Mouse (Mus musculus): ENCODE data around the gene Mbl2. TPM values are rescaled to one million over a fixed set of nuclear protein-coding genes. Genes with fewer than 3 reads are reported as not detected.
"Not testable (repeated sequence)": the region's sequence is repeated elsewhere in the genome, so short reads cannot be mapped to it uniquely, and the experiment has no call there.

Mbl2 gene
- polyA plus RNA-seq, 1 experiment from 2014 or later, result not detected

DNA sequence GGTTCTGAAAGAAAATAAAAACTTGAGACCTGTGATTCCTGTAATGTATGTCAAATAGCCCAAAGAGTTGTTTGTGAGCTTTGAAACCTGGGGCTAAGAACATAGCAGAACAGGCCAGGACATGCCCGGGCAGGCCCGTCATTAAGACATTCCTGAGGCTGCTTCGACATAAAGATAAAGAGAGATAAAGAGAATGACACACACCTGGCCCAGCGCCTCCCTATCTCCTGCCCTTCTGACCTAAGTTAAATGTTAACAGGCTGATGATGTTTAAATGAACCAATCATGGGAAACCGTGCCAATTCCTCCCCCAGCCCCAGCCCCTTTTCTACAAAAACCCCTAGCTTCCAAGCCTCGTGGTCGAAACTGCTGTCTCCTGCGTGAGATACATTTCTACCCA, 10.1 kb upstream of the Mbl2 start:
- H3K27ac ChIP-seq, result not testable (repeated sequence)

DNA sequence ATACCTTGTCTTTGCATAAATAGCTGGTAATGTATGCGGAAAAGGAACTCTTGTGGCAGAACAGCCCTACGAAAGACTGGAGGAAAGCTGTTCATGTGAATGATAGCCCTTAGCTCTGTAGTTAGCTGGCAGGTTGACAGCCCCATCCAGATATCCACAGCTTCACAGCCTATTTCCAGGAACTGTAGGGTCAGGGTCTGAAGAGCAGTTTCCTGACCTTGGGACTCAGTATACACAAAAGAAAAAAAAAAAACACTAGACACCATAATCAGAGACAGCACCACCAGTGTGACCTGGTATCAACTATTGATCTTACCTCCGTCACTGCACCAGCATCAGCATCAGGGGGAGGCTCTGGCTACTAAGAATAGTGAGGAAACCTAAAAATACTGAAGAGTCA, 3.3 kb upstream of the Mbl2 start:
- H3K4me2 ChIP-seq, result no peak overlapping the region
- no peak for ATAC-seq (ENCODE audit: low FRiP score)
- H3K9ac ChIP-seq, result no peak overlapping the region
- no peaks in the 10 kb centered on the region for H3K4me1 ChIP-seq
- H3K9me3 ChIP-seq, result no peaks in the 10 kb centered on the region
- no peak overlapping the region for H3K27ac ChIP-seq
- no peaks in the 10 kb centered on the region for H3K36me3 ChIP-seq (replicated peaks)
- H3K27me3 ChIP-seq, result no peaks in the 10 kb centered on the region
- no peak overlapping the region for H3K4me3 ChIP-seq (replicated peaks)
- WGBS, result 85% methylated on average over 3 of the region's 3 CpGs

More for the DNA sequence above, 10.1 kb upstream of the Mbl2 start:
- not testable (repeated sequence) for H3K9ac ChIP-seq; H3K4me2 ChIP-seq; ATAC-seq (ENCODE audit: low FRiP score); H3K36me3 ChIP-seq (replicated peaks); H3K27me3 ChIP-seq; H3K4me1 ChIP-seq; H3K9me3 ChIP-seq; H3K4me3 ChIP-seq (replicated peaks)
- 89% methylated on average over 8 of the region's 8 CpGs for WGBS

DNA sequence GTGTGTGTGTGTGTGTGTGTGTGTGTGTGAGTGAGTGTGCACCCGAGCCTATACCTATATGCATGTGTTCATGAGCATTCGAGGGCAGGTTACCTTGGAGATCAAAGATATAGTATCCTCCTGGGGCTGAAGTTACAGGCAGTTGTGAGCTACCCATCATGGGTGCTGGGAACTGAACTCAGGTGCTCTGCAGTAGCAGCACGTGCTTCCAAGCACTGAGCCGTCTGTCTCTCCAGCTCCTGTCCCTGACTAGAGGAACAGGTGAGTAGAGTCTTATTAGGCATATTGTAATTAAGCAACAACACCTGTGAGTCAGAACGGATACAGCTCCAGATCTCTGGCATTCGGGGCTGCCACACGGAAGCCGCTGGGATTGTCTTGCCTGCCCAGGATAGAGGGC, 1.7 kb downstream of the Mbl2 start:
- Histone ChIP-seq H3K27me3 (no peaks in the 10 kb centered on the region), H3K4me3 (replicated peaks) (no peak overlapping the region), H3K36me3 (replicated peaks) (no peaks in the 10 kb centered on the region), H3K27ac (no peak overlapping the region), H3K9me3 (no peaks in the 10 kb centered on the region), H3K4me1 (no peaks in the 10 kb centered on the region), H3K9ac (no peak overlapping the region), H3K4me2 (no peak overlapping the region)
- ATAC-seq (ENCODE audit: low FRiP score), result no peak
- 87% methylated on average over 8 of the region's 8 CpGs for WGBS

DNA sequence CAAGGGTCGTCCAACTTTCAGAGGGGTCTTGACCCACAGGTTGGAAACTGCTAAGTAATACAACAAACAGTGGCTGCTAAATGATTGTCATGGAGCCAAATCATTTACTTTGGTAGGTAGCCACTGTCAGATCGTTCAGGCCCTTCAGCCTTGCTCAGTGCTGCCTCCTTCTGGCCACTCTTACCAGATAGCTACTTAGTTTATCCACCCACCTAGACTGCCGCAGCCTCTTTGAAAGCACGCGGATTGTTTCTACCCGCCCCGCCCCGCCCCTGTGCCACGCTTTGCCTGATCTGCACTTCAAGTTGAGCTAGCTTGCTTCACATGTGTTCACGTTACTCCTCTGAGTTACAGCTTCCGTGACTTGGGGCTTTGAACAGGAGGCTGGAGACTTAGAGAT, 14.6 kb downstream of the Mbl2 start:
- H3K9ac ChIP-seq, result no peak overlapping the region
- no peaks in the 10 kb centered on the region for H3K9me3 ChIP-seq
- no peak overlapping the region for H3K27ac ChIP-seq
- H3K4me1 ChIP-seq, result no peaks in the 10 kb centered on the region
- H3K4me3 ChIP-seq (replicated peaks), result no peak overlapping the region
- H3K4me2 ChIP-seq, result no peak overlapping the region
- H3K36me3 ChIP-seq (replicated peaks), result no peaks in the 10 kb centered on the region
- H3K27me3 ChIP-seq, result peaks cover 8% of the 10 kb centered on the region; the same call in 1 of the 2 replicates
- ATAC-seq (ENCODE audit: low FRiP score), result no peak
- 21% methylated on average over 11 of the region's 11 CpGs for WGBS

DNA sequence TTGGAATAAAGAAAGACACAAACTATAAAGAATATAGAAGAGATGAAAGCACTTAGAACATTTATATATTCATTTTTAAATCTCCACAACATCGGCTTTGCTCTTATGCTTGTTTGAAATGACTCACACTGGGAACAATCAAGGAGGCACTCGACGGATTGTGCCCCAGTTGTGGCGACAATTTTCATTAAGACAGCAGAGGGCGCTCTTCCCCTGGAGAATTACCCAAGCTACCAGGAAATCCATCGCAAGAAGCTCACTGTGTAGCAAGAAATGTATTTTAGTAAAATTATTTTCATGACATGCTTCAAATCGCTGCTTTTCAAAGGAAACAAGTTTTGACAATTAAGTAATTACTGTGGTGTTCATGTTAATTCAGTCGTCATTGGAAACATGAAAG, 16.1 kb downstream of the Mbl2 start:
- Histone ChIP-seq H3K9me3 (no peaks in the 10 kb centered on the region), H3K9ac (no peak overlapping the region), H3K36me3 (replicated peaks) (no peaks in the 10 kb centered on the region), H3K27ac (no peak overlapping the region), H3K4me1 (no peaks in the 10 kb centered on the region), H3K4me3 (replicated peaks) (no peak overlapping the region), H3K4me2 (no peak overlapping the region), H3K27me3 (peaks cover 8% of the 10 kb centered on the region; the same call in 1 of the 2 replicates)
- ATAC-seq (ENCODE audit: low FRiP score), result no peak
- 7% methylated on average over 8 of the region's 8 CpGs for WGBS

DNA sequence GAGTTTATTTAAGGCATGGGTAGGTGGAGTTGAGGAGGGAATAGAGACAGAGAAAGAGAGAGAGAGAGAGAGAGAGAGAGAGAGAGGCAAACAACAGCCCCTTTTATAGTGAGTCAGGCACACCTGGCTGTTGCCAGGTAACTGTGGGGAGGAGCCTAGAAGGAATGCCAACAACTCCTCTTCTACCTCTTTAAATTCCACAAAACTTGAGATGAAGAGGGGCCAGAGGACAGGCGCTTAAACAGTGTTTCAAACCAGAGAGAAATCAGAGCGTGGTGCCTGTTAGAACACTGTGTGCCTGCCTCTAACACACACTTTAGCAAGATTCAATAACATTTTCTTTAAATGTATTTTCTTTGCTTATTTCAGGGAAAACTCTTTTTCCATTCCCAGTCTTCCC, 19.5 kb downstream of the Mbl2 start:
- no peak for ATAC-seq (ENCODE audit: low FRiP score)
- Histone ChIP-seq H3K9me3 (no peaks in the 10 kb centered on the region), H3K27me3 (peaks cover 8% of the 10 kb centered on the region; the same call in 1 of the 2 replicates), H3K4me3 (replicated peaks) (no peak overlapping the region), H3K4me1 (no peaks in the 10 kb centered on the region), H3K36me3 (replicated peaks) (no peaks in the 10 kb centered on the region), H3K4me2 (no peak overlapping the region), H3K9ac (no peak overlapping the region), H3K27ac (no peak overlapping the region)
- 67% methylated on average over 2 of the region's 2 CpGs for WGBS

DNA sequence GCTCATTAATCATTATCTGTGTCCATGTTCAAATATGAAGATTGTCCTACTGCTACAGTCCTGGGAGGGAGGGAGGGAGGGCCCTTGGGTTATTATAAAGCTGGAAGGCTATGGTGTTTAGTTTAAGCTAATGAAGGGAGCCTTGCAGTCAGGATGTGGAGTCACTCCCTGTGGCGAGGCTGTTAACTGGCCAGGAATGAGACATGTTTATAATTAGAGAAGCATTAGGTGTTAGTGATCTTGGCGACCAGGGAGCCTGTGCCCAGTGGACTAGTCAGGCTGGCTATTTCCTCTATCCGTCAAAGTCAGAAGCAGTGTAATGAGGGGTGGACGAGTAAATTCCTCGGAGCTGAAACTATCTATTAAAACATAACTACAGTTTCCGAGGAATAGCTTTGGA, 23.6 kb downstream of the Mbl2 start:
- H3K9me3 ChIP-seq, result no peaks in the 10 kb centered on the region
- H3K9ac ChIP-seq, result no peak overlapping the region
- no peaks in the 10 kb centered on the region for H3K36me3 ChIP-seq (replicated peaks)
- no peak for ATAC-seq (ENCODE audit: low FRiP score)
- 40% methylated on average over 6 of the region's 6 CpGs for WGBS
- H3K27ac ChIP-seq, result no peak overlapping the region
- H3K27me3 ChIP-seq, result no peaks in the 10 kb centered on the region
- no peak overlapping the region for H3K4me3 ChIP-seq (replicated peaks)
- no peak overlapping the region for H3K4me2 ChIP-seq
- no peaks in the 10 kb centered on the region for H3K4me1 ChIP-seq

DNA sequence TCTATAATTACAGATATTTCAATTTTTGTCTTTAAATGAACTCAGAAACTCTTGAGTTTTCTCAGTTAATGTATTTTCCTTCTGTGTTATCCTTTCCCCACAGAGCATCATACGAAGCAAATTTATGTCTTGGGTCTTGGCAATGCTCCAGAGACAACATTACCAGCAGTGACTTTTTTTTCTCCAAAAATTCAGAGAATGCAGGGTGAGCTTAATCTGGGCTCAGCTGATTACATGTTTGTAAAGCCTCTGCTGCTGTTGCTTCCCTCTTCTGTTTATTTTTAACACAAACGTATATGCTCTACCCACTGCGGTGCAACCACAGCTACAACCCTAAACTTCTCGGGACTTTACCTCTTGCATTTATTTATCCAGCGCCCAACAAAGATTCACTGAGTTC, 48.4 kb downstream of the Mbl2 start:
- Histone ChIP-seq H3K9ac (no peak overlapping the region), H3K27me3 (no peaks in the 10 kb centered on the region), H3K9me3 (no peaks in the 10 kb centered on the region), H3K4me3 (replicated peaks) (no peak overlapping the region), H3K36me3 (replicated peaks) (no peaks in the 10 kb centered on the region), H3K4me2 (no peak overlapping the region), H3K4me1 (peaks cover 2% of the 10 kb centered on the region; the same call in 1 of the 2 replicates), H3K27ac (no peak overlapping the region)
- ATAC-seq (ENCODE audit: low FRiP score), result no peak
- 83% methylated on average over 5 of the region's 5 CpGs for WGBS

DNA sequence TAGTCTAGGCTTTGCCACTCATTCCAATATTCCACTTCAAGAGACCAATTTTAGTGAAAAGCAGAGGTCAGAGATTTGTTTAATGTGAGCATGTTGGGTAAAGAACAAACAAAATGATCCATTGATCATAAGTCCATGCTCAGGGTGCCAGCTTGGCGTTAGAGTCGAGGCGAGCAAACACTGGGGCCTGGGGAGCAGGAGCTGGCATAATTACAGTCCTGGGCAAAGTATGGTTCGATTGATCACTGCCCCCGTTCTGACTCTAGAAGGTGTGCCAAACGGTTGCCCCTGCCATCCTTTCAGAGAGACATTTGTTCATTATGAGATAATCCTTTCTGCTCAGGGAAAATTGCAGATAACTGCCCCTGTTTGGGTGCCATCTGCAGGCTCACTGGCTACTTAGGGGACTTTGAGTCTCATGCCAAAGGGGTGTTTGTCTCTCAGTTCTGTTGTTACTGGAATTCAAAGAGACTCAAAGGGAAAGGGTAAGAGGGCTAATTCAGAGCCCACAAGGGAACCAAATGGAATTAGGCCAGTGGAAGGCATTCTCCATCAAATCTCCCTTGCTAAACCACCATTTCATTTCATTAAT, 55.3 kb downstream of the Mbl2 start:
- Histone ChIP-seq H3K4me2 (no peak overlapping the region), H3K27me3 (no peaks in the 10 kb centered on the region), H3K9ac (no peak overlapping the region), H3K4me1 (peaks cover 2% of the 10 kb centered on the region; the same call in 1 of the 2 replicates), H3K27ac (no peak overlapping the region), H3K36me3 (replicated peaks) (no peaks in the 10 kb centered on the region), H3K9me3 (no peaks in the 10 kb centered on the region), H3K4me3 (replicated peaks) (no peak overlapping the region)
- ATAC-seq (ENCODE audit: low FRiP score), result no peak
- WGBS, result 79% methylated on average over 6 of the region's 6 CpGs

Small RNA genes within 50 kb of the gene (microRNA-seq; reads per million reads assigned to microRNA genes)
- gene Gm24108, result not detected

Other genes starting within 250 kb of the Mbl2 start
- not detected in 2 replicates for gene Trpd52l3, start 229.2 kb upstream of the Mbl2 start, polyA plus RNA-seq (2016; fragmentation: Nextera tagmentation; extraction: Ambion mirVana)
- 88.3 and 94.6 TPM in 2 replicates for gene Uhrf2, start 202.4 kb upstream of the Mbl2 start, polyA plus RNA-seq (2016; fragmentation: Nextera tagmentation; extraction: Ambion mirVana)
- 44.9 and 51.8 TPM in 2 replicates for gene Gldc, start 57.5 kb upstream of the Mbl2 start, polyA plus RNA-seq (2016; fragmentation: Nextera tagmentation; extraction: Ambion mirVana)

Measured in forebrain, embryonic 12.5 days (tissue).